Mouse (Mus musculus): ENCODE data around the gene Tet2. TPM values are rescaled to one million over a fixed set of nuclear protein-coding genes. Genes with fewer than 3 reads are reported as not detected.

Gene Tet2
- polyA plus RNA-seq, 1 experiment from 2014 or later = 13.5 TPM

- H3K27ac ChIP-seq = no peak overlapping the region
These were observed 4.6 kb upstream of the Tet2 start for GRCm38 (mm10) chr3:133549385-133550170.

GRCm38 (mm10) chr3:133548613-133549012 is 3.7 kb upstream of the Tet2 start:
- no peak overlapping the region for H3K27ac ChIP-seq
- H3K36me3 ChIP-seq (ENCODE audit: insufficient read depth, low read length) = no peaks in the 10 kb centered on the region
- H3K9ac ChIP-seq (ENCODE audit: low read depth, low read length) = no peak overlapping the region
- DNase-seq (ENCODE audit: low spot score) (no peak), ATAC-seq (replicated peaks; ENCODE audit: low FRiP score, low read depth) (no peak)
- H3K27me3 ChIP-seq (ENCODE audit: insufficient read depth, low read length) = no peaks in the 10 kb centered on the region
- no peaks in the 10 kb centered on the region for H3K4me1 ChIP-seq (replicated peaks; ENCODE audit: insufficient read depth, low read length)
- H3K9me3 ChIP-seq (replicated peaks; ENCODE audit: low read length) = no peaks in the 10 kb centered on the region
- no peak overlapping the region for H3K4me3 ChIP-seq (replicated peaks; ENCODE audit: low read depth, low read length)
- TF ChIP-seq CTCF (IDR thresholded peaks at IDR 0.05; ENCODE audit: low read depth) = no peak
- 63% methylated on average over 2 of the region's 2 CpGs for WGBS
- no peak overlapping the region for H3K4me2 ChIP-seq (ENCODE audit: low read length)

More at GRCm38 (mm10) chr3:133549385-133550170, 4.6 kb upstream of the Tet2 start:
- ATAC-seq (replicated peaks; ENCODE audit: low FRiP score, low read depth) = no peak
- WGBS = 48% methylated on average over 7 of the region's 7 CpGs
- H3K27me3 ChIP-seq (ENCODE audit: insufficient read depth, low read length) = no peaks in the 10 kb centered on the region
- peak; percentile 43 for DNase-seq (ENCODE audit: low spot score)
- no peak overlapping the region for H3K4me3 ChIP-seq (replicated peaks; ENCODE audit: low read depth, low read length)
- H3K9me3 ChIP-seq (replicated peaks; ENCODE audit: low read length) = no peaks in the 10 kb centered on the region
- H3K9ac ChIP-seq (ENCODE audit: low read depth, low read length) = no peak overlapping the region
- no peak for TF ChIP-seq CTCF (IDR thresholded peaks at IDR 0.05; ENCODE audit: low read depth)
- H3K4me1 ChIP-seq (replicated peaks; ENCODE audit: insufficient read depth, low read length) = no peaks in the 10 kb centered on the region
- H3K4me2 ChIP-seq (ENCODE audit: low read length) = no peak overlapping the region
- H3K36me3 ChIP-seq (ENCODE audit: insufficient read depth, low read length) = no peaks in the 10 kb centered on the region

- no peak overlapping the region for H3K4me2 ChIP-seq (ENCODE audit: low read length)
- H3K9me3 ChIP-seq (replicated peaks; ENCODE audit: low read length) = no peaks in the 10 kb centered on the region
- DNase-seq (ENCODE audit: low spot score) (no peak), ATAC-seq (replicated peaks; ENCODE audit: low FRiP score, low read depth) (no peak)
- no peak overlapping the region for H3K27ac ChIP-seq
- TF ChIP-seq CTCF (IDR thresholded peaks at IDR 0.05; ENCODE audit: low read depth) = no peak
- no peak overlapping the region for H3K4me3 ChIP-seq (replicated peaks; ENCODE audit: low read depth, low read length)
- H3K27me3 ChIP-seq (ENCODE audit: insufficient read depth, low read length) = no peaks in the 10 kb centered on the region
- no peaks in the 10 kb centered on the region for H3K4me1 ChIP-seq (replicated peaks; ENCODE audit: insufficient read depth, low read length)
- H3K36me3 ChIP-seq (ENCODE audit: insufficient read depth, low read length) = no peaks in the 10 kb centered on the region
- H3K9ac ChIP-seq (ENCODE audit: low read depth, low read length) = no peak overlapping the region
- WGBS = 71% methylated on average over 2 of the region's 2 CpGs
These were observed 1.9 kb upstream of the Tet2 start for GRCm38 (mm10) chr3:133546790-133547189.

GRCm38 (mm10) chr3:133545304-133545666 is 346 bp upstream of the Tet2 start:
- DNase-seq (ENCODE audit: low spot score) (no peak), ATAC-seq (replicated peaks; ENCODE audit: low FRiP score, low read depth) (no peak)
- no peak for TF ChIP-seq CTCF (IDR thresholded peaks at IDR 0.05; ENCODE audit: low read depth)
- peak overlapping the region; percentile 86 for H3K4me2 ChIP-seq (ENCODE audit: low read length)
- no peaks in the 10 kb centered on the region for H3K36me3 ChIP-seq (ENCODE audit: insufficient read depth, low read length)
- no peaks in the 10 kb centered on the region for H3K9me3 ChIP-seq (replicated peaks; ENCODE audit: low read length)
- no peaks in the 10 kb centered on the region for H3K27me3 ChIP-seq (ENCODE audit: insufficient read depth, low read length)
- H3K4me1 ChIP-seq (replicated peaks; ENCODE audit: insufficient read depth, low read length) = no peaks in the 10 kb centered on the region
- WGBS = 16% methylated on average over 6 of the region's 6 CpGs
- peak overlapping the region; percentile 89 for H3K9ac ChIP-seq (ENCODE audit: low read depth, low read length)
- H3K4me3 ChIP-seq (replicated peaks; ENCODE audit: low read depth, low read length) = peak overlapping the region; percentile 85
- H3K27ac ChIP-seq = peak overlapping the region; percentile 96

- peak overlapping the region; percentile 86 for H3K4me2 ChIP-seq (ENCODE audit: low read length)
- peak; percentile 98 for DNase-seq (ENCODE audit: low spot score)
- peak; percentile 95 for ATAC-seq (replicated peaks; ENCODE audit: low FRiP score, low read depth)
- H3K4me3 ChIP-seq (replicated peaks; ENCODE audit: low read depth, low read length) = peak overlapping the region; percentile 85
- peak overlapping the region; percentile 96 for H3K27ac ChIP-seq
- peak overlapping the region; percentile 89 for H3K9ac ChIP-seq (ENCODE audit: low read depth, low read length)
- no peak for TF ChIP-seq CTCF (IDR thresholded peaks at IDR 0.05; ENCODE audit: low read depth)
- H3K27me3 ChIP-seq (ENCODE audit: insufficient read depth, low read length) = no peaks in the 10 kb centered on the region
- H3K9me3 ChIP-seq (replicated peaks; ENCODE audit: low read length) = no peaks in the 10 kb centered on the region
- under 1% methylated on average over 34 of the region's 52 CpGs for WGBS
- 0 out of 2 replicates have a peak, but pooled peaks cover 5% of the 10 kb centered on the region for H3K4me1 ChIP-seq (replicated peaks; ENCODE audit: insufficient read depth, low read length)
- no peaks in the 10 kb centered on the region for H3K36me3 ChIP-seq (ENCODE audit: insufficient read depth, low read length)
These were observed 798 bp downstream of the Tet2 start for GRCm38 (mm10) chr3:133544131-133544550.

- H3K27ac ChIP-seq = peak overlapping the region; percentile 96
- no peaks in the 10 kb centered on the region for H3K9me3 ChIP-seq (replicated peaks; ENCODE audit: low read length)
- TF ChIP-seq CTCF (IDR thresholded peaks at IDR 0.05; ENCODE audit: low read depth) = no peak
- H3K9ac ChIP-seq (ENCODE audit: low read depth, low read length) = peak overlapping the region; percentile 89
- H3K4me2 ChIP-seq (ENCODE audit: low read length) = peak overlapping the region; percentile 86
- DNase-seq (ENCODE audit: low spot score) = peak; percentile 72
- H3K4me1 ChIP-seq (replicated peaks; ENCODE audit: insufficient read depth, low read length) = 0 out of 2 replicates have a peak, but pooled peaks cover 5% of the 10 kb centered on the region
- H3K36me3 ChIP-seq (ENCODE audit: insufficient read depth, low read length) = no peaks in the 10 kb centered on the region
- H3K27me3 ChIP-seq (ENCODE audit: insufficient read depth, low read length) = no peaks in the 10 kb centered on the region
- no peak for ATAC-seq (replicated peaks; ENCODE audit: low FRiP score, low read depth)
- H3K4me3 ChIP-seq (replicated peaks; ENCODE audit: low read depth, low read length) = peak overlapping the region; percentile 85
- WGBS = under 1% methylated on average over 21 of the region's 21 CpGs
These were observed 1.6 kb downstream of the Tet2 start for GRCm38 (mm10) chr3:133543101-133544020.
